Mouse (Mus musculus) megakaryocyte, embryonic 14.5 days (primary cell): Measurements from ENCODE around the gene Ptprf. TPM values are rescaled to one million over a fixed set of nuclear protein-coding genes. Genes with fewer than 3 reads are reported as not detected.

Experiments used
- H3K27me3 ChIP-seq: replicated peaks from 2 replicates; pipeline ENCODE3; 2012; ENCODE audit warnings: inconsistent platforms
- H3K36me3 ChIP-seq: replicated peaks from 2 replicates; pipeline ENCODE3; 2012; ENCODE audit warnings: low read length, inconsistent platforms, mixed read lengths
- H3K4me1 ChIP-seq: 2 replicates; pipeline ENCODE4 v1.6.1; 2012; ENCODE audit warnings: inconsistent platforms
- H3K4me3 ChIP-seq: replicated peaks from 2 replicates; pipeline ENCODE3; 2012; ENCODE audit warnings: moderate library complexity, mild to moderate bottlenecking, inconsistent platforms
- H3K9me3 ChIP-seq: 2 replicates; pipeline ENCODE4 v1.6.1; 2012; ENCODE audit warnings: inconsistent platforms
- FLI1 ChIP-seq: IDR thresholded peaks from 2 replicates; pipeline ENCODE4 v1.6.1; 2012; ENCODE audit warnings: low read length, inconsistent platforms, mixed read lengths
- GATA1 ChIP-seq: IDR thresholded peaks from 3 replicates; pipeline ENCODE4 v1.6.1; 2012; ENCODE audit warnings: mixed read lengths, low read length, inconsistent platforms, borderline replicate concordance
- polyA plus RNA-seq: library from polyadenylated mRNA; stranded (reverse); fragments of >175 nt; gene quantifications from 2 replicates; pipeline ENCODE4 v1.2.3, GENCODE M21; 2012; ENCODE audit warnings: low replicate concordance; ENCODE audit not compliant: insufficient read depth

The Ptprf gene
- polyA plus RNA-seq, 1 experiment, result 0.41 TPM

GRCm38 (mm10) chr4:118239960-118240689, 51.1 kb downstream of the Ptprf start:
- Histone ChIP-seq H3K36me3 (no peaks in the 10 kb centered on the region), H3K9me3 (no peaks in the 10 kb centered on the region), H3K4me3 (no peak overlapping the region), H3K27me3 (peaks cover 43% of the 10 kb centered on the region), H3K4me1 (peaks cover 6% of the 10 kb centered on the region)
- TF ChIP-seq GATA1 (no peak), FLI1 (no peak)

DNA sequence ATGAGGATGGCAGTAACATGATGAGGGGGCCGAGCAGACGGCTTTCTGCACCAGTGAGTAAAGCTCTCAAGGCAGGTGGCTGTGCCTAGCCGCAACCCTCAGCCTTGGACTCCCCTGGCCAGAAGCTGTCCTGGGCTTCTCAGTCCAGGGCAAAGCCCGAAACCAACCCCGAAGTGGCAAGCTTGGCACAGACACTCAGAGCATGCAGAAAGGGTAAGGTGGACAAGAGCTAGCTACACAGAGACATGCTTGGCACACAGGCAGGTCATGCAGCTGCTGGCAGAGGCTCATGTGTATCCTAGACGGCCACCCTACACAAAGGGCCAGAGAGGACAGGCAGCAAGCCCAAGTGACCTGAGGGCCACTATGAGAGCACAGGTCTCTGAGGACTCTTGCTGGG, 52.5 kb downstream of the Ptprf start:
- Histone ChIP-seq H3K4me3 (no peak overlapping the region), H3K4me1 (peaks cover 6% of the 10 kb centered on the region), H3K9me3 (no peaks in the 10 kb centered on the region), H3K27me3 (peaks cover 47% of the 10 kb centered on the region), H3K36me3 (no peaks in the 10 kb centered on the region)
- TF ChIP-seq FLI1, result no peak
- no peak for TF ChIP-seq GATA1

DNA sequence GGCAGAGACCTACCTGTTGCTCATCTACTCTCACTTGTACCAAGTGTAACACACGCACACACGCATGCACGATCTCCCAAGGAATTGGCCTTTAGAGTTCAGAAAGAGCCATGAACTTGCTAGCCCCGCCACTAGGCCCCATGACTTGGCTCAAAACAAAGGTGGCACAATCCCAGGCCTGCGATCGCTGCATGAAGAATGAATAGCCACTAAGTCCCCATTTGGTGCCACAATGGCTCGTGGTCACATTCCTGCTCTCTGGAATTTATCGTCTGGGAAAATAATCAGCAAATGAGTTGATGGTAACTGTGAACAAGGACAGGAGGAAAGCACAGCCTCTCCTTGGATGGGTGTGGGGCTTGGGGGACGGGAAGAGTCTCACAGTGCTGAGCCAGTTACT, 54.3 kb downstream of the Ptprf start:
- TF ChIP-seq GATA1 (no peak), FLI1 (no peak)
- peaks cover under 1% of the 10 kb centered on the region; the same call in 1 of the 2 replicates for H3K4me1 ChIP-seq
- H3K9me3 ChIP-seq, result no peaks in the 10 kb centered on the region
- peaks cover 55% of the 10 kb centered on the region for H3K27me3 ChIP-seq
- H3K4me3 ChIP-seq, result no peak overlapping the region
- H3K36me3 ChIP-seq, result no peaks in the 10 kb centered on the region

GRCm38 (mm10) chr4:118234711-118235388, 56.4 kb downstream of the Ptprf start:
- Histone ChIP-seq H3K4me1 (no peaks in the 10 kb centered on the region), H3K9me3 (no peaks in the 10 kb centered on the region), H3K36me3 (no peaks in the 10 kb centered on the region), H3K27me3 (peaks cover 68% of the 10 kb centered on the region), H3K4me3 (no peak overlapping the region)
- TF ChIP-seq GATA1 (no peak), FLI1 (no peak)

- Histone ChIP-seq H3K4me3 (no peak overlapping the region), H3K4me1 (no peaks in the 10 kb centered on the region), H3K9me3 (no peaks in the 10 kb centered on the region), H3K36me3 (no peaks in the 10 kb centered on the region), H3K27me3 (peaks cover 76% of the 10 kb centered on the region)
- TF ChIP-seq GATA1, result no peak
- no peak for TF ChIP-seq FLI1
These were observed 57.3 kb downstream of the Ptprf start for GRCm38 (mm10) chr4:118233886-118234285.

DNA sequence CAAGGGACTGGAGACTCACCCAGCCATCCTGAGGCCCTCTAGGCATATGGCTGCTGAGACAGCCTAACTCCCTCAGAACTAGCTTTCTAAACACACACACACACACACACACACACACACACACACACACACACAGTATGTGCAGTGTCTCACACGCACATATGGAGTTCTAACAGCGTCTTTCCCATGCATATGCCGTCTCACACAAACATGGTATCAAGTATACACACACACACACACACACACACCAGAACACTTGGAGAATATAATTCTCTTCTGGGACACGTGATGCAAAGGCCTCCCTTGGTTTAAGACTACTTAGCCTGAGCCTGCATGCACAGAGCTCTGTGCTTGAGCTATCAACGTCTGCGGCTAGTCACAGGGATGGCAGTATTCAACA, 59.3 kb downstream of the Ptprf start:
- TF ChIP-seq FLI1, result no peak
- no peak for TF ChIP-seq GATA1
- H3K36me3 ChIP-seq, result no peaks in the 10 kb centered on the region
- no peak overlapping the region for H3K4me3 ChIP-seq
- H3K4me1 ChIP-seq, result no peaks in the 10 kb centered on the region
- H3K27me3 ChIP-seq, result peaks cover 75% of the 10 kb centered on the region
- H3K9me3 ChIP-seq, result no peaks in the 10 kb centered on the region

- TF ChIP-seq GATA1 (no peak), FLI1 (no peak)
- H3K36me3 ChIP-seq, result no peaks in the 10 kb centered on the region
- H3K4me1 ChIP-seq, result no peaks in the 10 kb centered on the region; the same call in 1 of the 2 replicates
- no peaks in the 10 kb centered on the region for H3K9me3 ChIP-seq
- H3K4me3 ChIP-seq, result no peak overlapping the region
- peaks cover 77% of the 10 kb centered on the region for H3K27me3 ChIP-seq
These were observed 62.0 kb downstream of the Ptprf start for GRCm38 (mm10) chr4:118229035-118229770.

DNA sequence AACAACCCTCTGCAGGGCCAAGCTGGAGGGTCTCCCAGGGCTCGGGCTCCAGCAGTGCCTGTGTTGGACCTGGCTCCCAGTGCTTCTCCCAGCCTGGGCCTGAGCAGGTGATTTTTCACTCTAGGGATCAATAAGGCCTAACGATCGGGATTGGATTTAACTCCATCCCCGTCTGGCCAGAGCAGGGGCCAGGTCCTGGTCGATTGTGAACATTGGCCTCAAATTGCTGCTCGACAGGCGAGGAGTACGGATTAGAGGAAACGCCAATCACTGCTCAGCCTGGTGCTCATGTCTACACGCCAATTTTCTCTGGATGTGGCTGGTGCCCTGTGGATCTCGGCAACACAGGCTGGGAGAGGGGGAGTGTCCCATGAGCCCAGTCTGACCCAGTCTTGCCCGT, 63.8 kb downstream of the Ptprf start:
- Histone ChIP-seq H3K4me3 (no peak overlapping the region), H3K9me3 (no peaks in the 10 kb centered on the region)
- TF ChIP-seq FLI1, result no peak
- TF ChIP-seq GATA1, result no peak

GRCm38 (mm10) chr4:118221261-118221660, 69.9 kb downstream of the Ptprf start:
- Histone ChIP-seq H3K4me3 (no peak overlapping the region), H3K9me3 (no peaks in the 10 kb centered on the region), H3K27me3 (peaks cover 67% of the 10 kb centered on the region), H3K36me3 (no peaks in the 10 kb centered on the region), H3K4me1 (peaks cover 12% of the 10 kb centered on the region; the same call in 1 of the 2 replicates)
- TF ChIP-seq FLI1 (no peak), GATA1 (no peak)

More for the DNA sequence above, 63.8 kb downstream of the Ptprf start:
- H3K4me1 ChIP-seq, result no peaks in the 10 kb centered on the region; the same call in 1 of the 2 replicates
- H3K36me3 ChIP-seq, result no peaks in the 10 kb centered on the region
- H3K27me3 ChIP-seq, result peaks cover 70% of the 10 kb centered on the region
